Mouse (Mus musculus) heart, adult 2 months (tissue): Measurements from ENCODE around the gene Tmcc2.

ENCODE experiments used
- EP300 ChIP-seq: fragments of 200-500 bp; IDR thresholded peaks from 2 replicates; pipeline ENCODE4 v1.6.1; 2011; ENCODE audit warnings: low read depth, low read length, control low read depth; ENCODE audit not compliant: insufficient read depth
- POLR2A ChIP-seq: fragments of 200-500 bp; IDR thresholded peaks from 2 replicates; pipeline ENCODE4 v1.6.1; 2011; ENCODE audit warnings: mild to moderate bottlenecking, low read depth, low read length, control low read depth; ENCODE audit not compliant: insufficient read depth

DNA sequence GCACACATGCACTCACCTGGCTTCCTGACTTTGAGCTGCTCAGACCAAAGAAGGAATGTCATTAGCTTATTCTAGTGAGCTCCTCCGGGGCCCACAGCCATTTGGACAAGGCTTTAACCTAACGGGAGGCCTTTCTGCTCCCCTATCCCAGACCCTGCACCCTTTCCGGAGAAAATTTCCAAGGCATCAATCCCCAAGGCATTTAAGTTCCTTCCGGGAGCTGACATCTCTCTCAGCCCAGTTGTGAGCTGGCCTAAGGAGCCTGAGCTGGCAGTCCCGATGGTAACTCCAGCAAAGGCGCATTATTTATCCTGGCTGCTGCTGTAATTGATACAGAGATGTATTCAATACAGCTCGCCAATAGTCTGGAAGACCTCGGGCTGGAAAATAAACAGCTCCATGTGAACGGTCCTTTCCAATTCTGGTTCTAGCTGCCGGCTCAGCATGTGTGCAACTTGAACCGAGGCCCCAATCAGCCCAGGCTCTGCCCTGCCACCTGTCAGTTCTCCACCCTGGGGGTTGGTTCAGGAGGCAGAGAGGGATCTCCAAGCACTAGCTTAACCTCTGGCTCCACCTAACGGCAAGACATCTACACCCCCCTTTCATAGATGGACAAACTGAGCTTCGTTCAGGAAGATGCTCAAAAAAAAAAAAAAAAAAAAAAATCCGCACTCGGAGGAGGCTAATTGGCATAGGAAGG, 1.0 kb downstream of the Tmcc2 start:
- TF ChIP-seq POLR2A (0 out of 2 replicates have a peak, but pooled peaks have one; percentile 19), EP300 (peak; percentile 72)
